Mouse (Mus musculus): ENCODE results near the gene Acmsd. TPM values are rescaled to one million over a fixed set of nuclear protein-coding genes. Genes with fewer than 3 reads are reported as not detected.

Acmsd gene
- total RNA-seq, 1 experiment from 2014 or later: 0.67 TPM

GRCm38 (mm10) chr1:127773803-127774500, 44.7 kb downstream of the Acmsd start, which contains the start of gene Ccnt2:
Gene Ccnt2 (plus strand): TSS chr1:127774164.
- peak; percentile 94 for ATAC-seq (replicated peaks; ENCODE audit: insufficient number of reproducible peaks, low FRiP score, low TSS enrichment, poor library complexity, severe bottlenecking)

- no peak for ATAC-seq (replicated peaks; ENCODE audit: insufficient number of reproducible peaks, low FRiP score, low TSS enrichment, poor library complexity, severe bottlenecking)
Measured at GRCm38 (mm10) chr1:127774501-127774880, 45.3 kb downstream of the Acmsd start.

- ATAC-seq (replicated peaks; ENCODE audit: insufficient number of reproducible peaks, low FRiP score, low TSS enrichment, poor library complexity, severe bottlenecking): no peak
Measured at GRCm38 (mm10) chr1:127775206-127775720, 46.0 kb downstream of the Acmsd start.

- no peak for ATAC-seq (replicated peaks; ENCODE audit: insufficient number of reproducible peaks, low FRiP score, low TSS enrichment, poor library complexity, severe bottlenecking)
Measured at GRCm38 (mm10) chr1:127776246-127776645, 47.0 kb downstream of the Acmsd start.

GRCm38 (mm10) chr1:127778611-127779010, 49.4 kb downstream of the Acmsd start:
- no peak for ATAC-seq (replicated peaks; ENCODE audit: insufficient number of reproducible peaks, low FRiP score, low TSS enrichment, poor library complexity, severe bottlenecking)

- no peak for ATAC-seq (replicated peaks; ENCODE audit: insufficient number of reproducible peaks, low FRiP score, low TSS enrichment, poor library complexity, severe bottlenecking)
Measured at GRCm38 (mm10) chr1:127780142-127780541, 50.9 kb downstream of the Acmsd start.

GRCm38 (mm10) chr1:127780849-127781248, 51.6 kb downstream of the Acmsd start:
- no peak; the same call in 1 of the 2 replicates for ATAC-seq (replicated peaks; ENCODE audit: insufficient number of reproducible peaks, low FRiP score, low TSS enrichment, poor library complexity, severe bottlenecking)

- ATAC-seq (replicated peaks; ENCODE audit: insufficient number of reproducible peaks, low FRiP score, low TSS enrichment, poor library complexity, severe bottlenecking): no peak
Measured at GRCm38 (mm10) chr1:127783862-127784261, 54.6 kb downstream of the Acmsd start.

GRCm38 (mm10) chr1:127785882-127786281, 56.7 kb downstream of the Acmsd start:
- peak; percentile 62 for ATAC-seq (replicated peaks; ENCODE audit: insufficient number of reproducible peaks, low FRiP score, low TSS enrichment, poor library complexity, severe bottlenecking)

GRCm38 (mm10) chr1:127788943-127789342, 59.7 kb downstream of the Acmsd start:
- ATAC-seq (replicated peaks; ENCODE audit: insufficient number of reproducible peaks, low FRiP score, low TSS enrichment, poor library complexity, severe bottlenecking): no peak

GRCm38 (mm10) chr1:127793459-127793858, 64.2 kb downstream of the Acmsd start:
- ATAC-seq (replicated peaks; ENCODE audit: insufficient number of reproducible peaks, low FRiP score, low TSS enrichment, poor library complexity, severe bottlenecking): no peak

- no peak for ATAC-seq (replicated peaks; ENCODE audit: insufficient number of reproducible peaks, low FRiP score, low TSS enrichment, poor library complexity, severe bottlenecking)
Measured at GRCm38 (mm10) chr1:127795087-127795769, 66.0 kb downstream of the Acmsd start.

- ATAC-seq (replicated peaks; ENCODE audit: insufficient number of reproducible peaks, low FRiP score, low TSS enrichment, poor library complexity, severe bottlenecking): no peak
Measured at GRCm38 (mm10) chr1:127796341-127796740, 67.1 kb downstream of the Acmsd start.

GRCm38 (mm10) chr1:127796752-127797151, 67.5 kb downstream of the Acmsd start:
- no peak for ATAC-seq (replicated peaks; ENCODE audit: insufficient number of reproducible peaks, low FRiP score, low TSS enrichment, poor library complexity, severe bottlenecking)

- ATAC-seq (replicated peaks; ENCODE audit: insufficient number of reproducible peaks, low FRiP score, low TSS enrichment, poor library complexity, severe bottlenecking): no peak
Measured at GRCm38 (mm10) chr1:127802916-127803315, 73.7 kb downstream of the Acmsd start.

GRCm38 (mm10) chr1:127808671-127809070, 79.5 kb downstream of the Acmsd start:
- ATAC-seq (replicated peaks; ENCODE audit: insufficient number of reproducible peaks, low FRiP score, low TSS enrichment, poor library complexity, severe bottlenecking): no peak

GRCm38 (mm10) chr1:127812929-127813328, 83.7 kb downstream of the Acmsd start:
- no peak for ATAC-seq (replicated peaks; ENCODE audit: insufficient number of reproducible peaks, low FRiP score, low TSS enrichment, poor library complexity, severe bottlenecking)

GRCm38 (mm10) chr1:127816381-127816780, 87.2 kb downstream of the Acmsd start:
- no peak for ATAC-seq (replicated peaks; ENCODE audit: insufficient number of reproducible peaks, low FRiP score, low TSS enrichment, poor library complexity, severe bottlenecking)

Measured in monocyte, adult 5-6 weeks (primary cell).